Mouse (Mus musculus): Measurements from ENCODE around the gene Ranbp10. TPM values are rescaled to one million over a fixed set of nuclear protein-coding genes. Genes with fewer than 3 reads are reported as not detected.
"Not testable (repeated sequence)": the region's sequence is repeated elsewhere in the genome, so short reads cannot be mapped to it uniquely, and the experiment has no call there.

Gene Ranbp10
- polyA plus RNA-seq, 1 experiment from 2014 or later, result 11.2 TPM

DNA sequence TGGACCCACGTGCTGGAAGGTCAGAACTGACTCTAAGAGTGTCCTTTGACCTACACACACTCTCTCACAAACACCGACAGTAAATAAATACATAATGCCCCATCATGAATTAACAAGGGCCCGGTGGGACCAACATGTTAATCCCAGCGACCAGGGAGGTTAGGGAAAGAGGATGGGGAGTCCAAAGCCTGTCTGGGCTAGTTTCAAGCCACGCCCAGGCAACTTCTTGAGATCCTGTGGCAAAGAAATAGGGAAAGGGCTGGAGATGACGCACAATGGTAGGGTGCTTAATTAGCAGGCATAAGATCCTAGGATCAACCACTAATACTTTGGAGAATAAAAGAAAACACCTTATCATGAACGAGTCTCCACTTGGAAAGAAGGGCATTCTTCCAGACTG is 23.5 kb upstream of the Ranbp10 start:
- DNase-seq (ENCODE audit: low spot score) (no peak), ATAC-seq (replicated peaks; ENCODE audit: insufficient number of reproducible peaks, low FRiP score, low TSS enrichment, low read depth) (no peak)
- 74% methylated on average over 7 of the region's 7 CpGs for WGBS
- no peak overlapping the region for H3K4me3 ChIP-seq (ENCODE audit: low read depth, low read length)
- H3K4me2 ChIP-seq (ENCODE audit: low read depth, low read length), result 0 out of 2 replicates have a peak overlapping the region, but pooled peaks have one; percentile 13
- no peaks in the 10 kb centered on the region for H3K27me3 ChIP-seq (ENCODE audit: control insufficient read depth, insufficient read depth, low read length)
- H3K27ac ChIP-seq (replicated peaks; ENCODE audit: low read depth, low read length), result no peak overlapping the region
- H3K9me3 ChIP-seq (replicated peaks; ENCODE audit: control insufficient read depth, low read length), result no peaks in the 10 kb centered on the region
- H3K4me1 ChIP-seq (ENCODE audit: control insufficient read depth, insufficient read depth, low read length), result peaks cover 2% of the 10 kb centered on the region; the same call in 1 of the 2 replicates
- no peak overlapping the region for H3K9ac ChIP-seq (replicated peaks; ENCODE audit: low read length)
- peaks cover 14% of the 10 kb centered on the region for H3K36me3 ChIP-seq (replicated peaks; ENCODE audit: control insufficient read depth, insufficient read depth, low read depth, low read length)

DNA sequence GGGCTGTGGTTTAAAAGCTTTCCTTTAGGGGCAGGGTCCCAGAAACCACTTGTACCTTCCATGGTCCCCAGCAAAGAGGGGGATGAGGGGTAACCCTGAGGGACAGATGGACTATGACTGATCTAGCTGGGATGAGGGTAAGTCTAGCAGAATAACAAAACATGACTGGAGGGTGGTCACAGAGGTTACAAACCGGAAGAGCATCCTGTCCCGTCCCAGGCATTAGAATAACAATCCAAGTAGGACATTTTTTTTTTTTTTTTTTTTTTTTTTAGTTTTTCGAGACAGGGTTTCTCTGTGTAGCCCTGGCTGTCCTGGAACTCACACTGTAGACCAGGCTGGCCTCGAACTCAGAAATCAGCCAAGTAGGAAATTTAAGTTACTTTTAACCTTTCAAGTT is 22.9 kb upstream of the Ranbp10 start:
- DNase-seq (ENCODE audit: low spot score), result no peak
- Histone ChIP-seq H3K4me3 (ENCODE audit: low read depth, low read length) (no peak overlapping the region), H3K4me2 (ENCODE audit: low read depth, low read length) (no peak overlapping the region), H3K27ac (replicated peaks; ENCODE audit: low read depth, low read length) (no peak overlapping the region), H3K9ac (replicated peaks; ENCODE audit: low read length) (no peak overlapping the region), H3K36me3 (replicated peaks; ENCODE audit: control insufficient read depth, insufficient read depth, low read depth, low read length) (peaks cover 14% of the 10 kb centered on the region), H3K27me3 (ENCODE audit: control insufficient read depth, insufficient read depth, low read length) (no peaks in the 10 kb centered on the region), H3K9me3 (replicated peaks; ENCODE audit: control insufficient read depth, low read length) (no peaks in the 10 kb centered on the region), H3K4me1 (ENCODE audit: control insufficient read depth, insufficient read depth, low read length) (peaks cover 2% of the 10 kb centered on the region; the same call in 1 of the 2 replicates)
- WGBS, result 84% methylated on average over 4 of the region's 4 CpGs
- no peak for ATAC-seq (replicated peaks; ENCODE audit: insufficient number of reproducible peaks, low FRiP score, low TSS enrichment, low read depth)

DNA sequence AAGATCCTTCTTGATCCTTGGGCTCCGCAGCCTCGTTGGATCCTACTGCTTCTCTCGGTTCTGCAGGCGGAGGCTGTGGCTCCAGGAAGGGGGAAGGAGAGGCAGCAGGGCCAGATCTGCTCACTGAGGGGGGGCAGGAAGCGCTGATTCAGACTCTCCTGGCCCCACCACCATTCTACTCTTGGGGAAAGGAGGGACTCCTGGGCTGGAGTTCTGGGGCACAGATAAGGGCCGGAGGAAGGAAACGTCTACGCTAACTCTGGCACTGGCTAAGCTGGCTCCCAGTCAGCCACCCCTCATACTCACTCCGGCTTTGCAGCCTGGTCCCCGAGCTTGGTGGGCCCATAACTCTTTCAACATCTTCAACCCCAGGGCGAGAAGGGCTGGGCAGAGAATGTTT is 19.5 kb upstream of the Ranbp10 start:
- no peak overlapping the region for H3K4me2 ChIP-seq (ENCODE audit: low read depth, low read length)
- 94% methylated on average over 11 of the region's 11 CpGs for WGBS
- H3K9ac ChIP-seq (replicated peaks; ENCODE audit: low read length), result no peak overlapping the region
- H3K4me3 ChIP-seq (ENCODE audit: low read depth, low read length), result no peak overlapping the region
- H3K9me3 ChIP-seq (replicated peaks; ENCODE audit: control insufficient read depth, low read length), result no peaks in the 10 kb centered on the region
- H3K36me3 ChIP-seq (replicated peaks; ENCODE audit: control insufficient read depth, insufficient read depth, low read depth, low read length), result peaks cover 27% of the 10 kb centered on the region
- no peak overlapping the region for H3K27ac ChIP-seq (replicated peaks; ENCODE audit: low read depth, low read length)
- H3K27me3 ChIP-seq (ENCODE audit: control insufficient read depth, insufficient read depth, low read length), result no peaks in the 10 kb centered on the region
- DNase-seq (ENCODE audit: low spot score) (no peak), ATAC-seq (replicated peaks; ENCODE audit: insufficient number of reproducible peaks, low FRiP score, low TSS enrichment, low read depth) (no peak)
- peaks cover 2% of the 10 kb centered on the region; the same call in 1 of the 2 replicates for H3K4me1 ChIP-seq (ENCODE audit: control insufficient read depth, insufficient read depth, low read length)

DNA sequence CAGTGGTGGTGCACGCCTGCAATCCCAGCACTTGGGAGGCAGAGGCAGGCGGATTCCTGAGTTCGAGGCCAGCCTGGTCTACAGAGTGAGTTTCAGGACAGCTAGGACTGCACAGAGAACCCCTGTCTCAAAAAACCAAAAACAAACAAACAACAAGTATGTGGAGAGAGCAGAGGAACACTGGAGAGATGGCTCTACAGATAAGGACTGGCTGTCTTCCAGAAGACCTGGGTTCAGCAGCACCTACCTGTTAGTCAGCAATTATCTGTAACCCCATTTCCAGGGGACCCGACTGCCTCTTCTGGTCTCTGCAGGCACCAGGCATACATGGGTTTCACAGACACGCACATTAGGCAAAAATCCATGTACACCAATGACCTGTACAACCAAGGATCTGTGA is 12.1 kb upstream of the Ranbp10 start:
- Histone ChIP-seq H3K4me2 (ENCODE audit: low read depth, low read length) (no peak overlapping the region), H3K27me3 (ENCODE audit: control insufficient read depth, insufficient read depth, low read length) (no peaks in the 10 kb centered on the region), H3K36me3 (replicated peaks; ENCODE audit: control insufficient read depth, insufficient read depth, low read depth, low read length) (peaks cover 7% of the 10 kb centered on the region), H3K9ac (replicated peaks; ENCODE audit: low read length) (no peak overlapping the region), H3K4me1 (ENCODE audit: control insufficient read depth, insufficient read depth, low read length) (no peaks in the 10 kb centered on the region), H3K27ac (replicated peaks; ENCODE audit: low read depth, low read length) (no peak overlapping the region), H3K4me3 (ENCODE audit: low read depth, low read length) (no peak overlapping the region), H3K9me3 (replicated peaks; ENCODE audit: control insufficient read depth, low read length) (no peaks in the 10 kb centered on the region)
- ATAC-seq (replicated peaks; ENCODE audit: insufficient number of reproducible peaks, low FRiP score, low TSS enrichment, low read depth), result no peak
- DNase-seq (ENCODE audit: low spot score), result no peak
- 91% methylated on average over 5 of the region's 5 CpGs for WGBS

DNA sequence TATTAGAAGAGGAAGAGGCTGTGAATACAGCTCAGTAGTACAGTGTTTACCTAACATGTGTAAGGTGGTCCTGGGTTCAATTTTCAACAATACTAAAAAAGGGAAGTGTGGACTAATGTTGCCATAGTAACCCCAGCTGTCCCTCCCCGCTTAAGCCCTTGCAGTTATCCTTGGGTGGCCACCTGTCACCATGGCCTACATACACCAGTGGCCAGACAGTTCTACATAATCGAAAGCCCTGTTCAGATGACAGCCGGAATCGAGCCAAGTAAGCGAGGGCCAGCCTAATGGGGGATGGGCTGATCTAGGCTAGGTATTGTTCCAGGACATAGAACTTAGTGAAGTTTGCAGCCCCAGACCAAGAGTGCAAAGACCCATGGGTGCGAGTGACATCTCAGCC is 9.8 kb upstream of the Ranbp10 start:
- 81% methylated on average over 6 of the region's 6 CpGs for WGBS
- ATAC-seq (replicated peaks; ENCODE audit: insufficient number of reproducible peaks, low FRiP score, low TSS enrichment, low read depth), result no peak

DNA sequence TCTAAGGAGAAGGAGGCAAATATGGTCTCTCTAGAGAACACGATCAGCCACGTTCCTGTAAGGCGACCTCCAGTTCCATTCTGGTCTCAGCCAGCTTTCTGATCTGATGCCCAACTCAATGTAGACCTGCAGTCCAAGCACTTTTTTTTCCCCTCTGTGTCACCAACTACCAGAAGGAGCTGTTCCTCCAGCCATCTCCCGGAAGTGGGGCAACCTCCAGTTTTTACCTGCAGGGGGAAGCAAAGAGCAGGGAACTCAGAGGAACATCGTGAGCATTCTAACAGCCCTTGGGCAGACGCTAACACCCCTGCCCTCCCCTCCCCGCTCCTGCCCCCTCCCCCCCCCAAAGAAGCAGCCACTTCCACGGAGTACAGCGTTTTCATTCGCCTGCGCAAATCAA is 8.2 kb upstream of the Ranbp10 start:
- DNase-seq (ENCODE audit: low spot score) (peak; percentile 61), ATAC-seq (replicated peaks; ENCODE audit: insufficient number of reproducible peaks, low FRiP score, low TSS enrichment, low read depth) (no peak)
- H3K9ac ChIP-seq (replicated peaks; ENCODE audit: low read length), result no peak overlapping the region
- no peaks in the 10 kb centered on the region for H3K4me1 ChIP-seq (ENCODE audit: control insufficient read depth, insufficient read depth, low read length)
- H3K27me3 ChIP-seq (ENCODE audit: control insufficient read depth, insufficient read depth, low read length), result no peaks in the 10 kb centered on the region
- no peak overlapping the region for H3K4me3 ChIP-seq (ENCODE audit: low read depth, low read length)
- 26% methylated on average over 11 of the region's 11 CpGs for WGBS
- H3K9me3 ChIP-seq (replicated peaks; ENCODE audit: control insufficient read depth, low read length), result no peaks in the 10 kb centered on the region
- H3K4me2 ChIP-seq (ENCODE audit: low read depth, low read length), result no peak overlapping the region
- no peaks in the 10 kb centered on the region for H3K36me3 ChIP-seq (replicated peaks; ENCODE audit: control insufficient read depth, insufficient read depth, low read depth, low read length)
- no peak overlapping the region for H3K27ac ChIP-seq (replicated peaks; ENCODE audit: low read depth, low read length)

More for the DNA sequence above, 9.8 kb upstream of the Ranbp10 start:
- Histone ChIP-seq H3K4me2 (ENCODE audit: low read depth, low read length) (no peak overlapping the region), H3K4me1 (ENCODE audit: control insufficient read depth, insufficient read depth, low read length) (no peaks in the 10 kb centered on the region), H3K36me3 (replicated peaks; ENCODE audit: control insufficient read depth, insufficient read depth, low read depth, low read length) (no peaks in the 10 kb centered on the region; the same call in 1 of the 2 replicates), H3K27me3 (ENCODE audit: control insufficient read depth, insufficient read depth, low read length) (no peaks in the 10 kb centered on the region), H3K4me3 (ENCODE audit: low read depth, low read length) (no peak overlapping the region), H3K9me3 (replicated peaks; ENCODE audit: control insufficient read depth, low read length) (no peaks in the 10 kb centered on the region), H3K9ac (replicated peaks; ENCODE audit: low read length) (no peak overlapping the region), H3K27ac (replicated peaks; ENCODE audit: low read depth, low read length) (no peak overlapping the region)
- no peak for DNase-seq (ENCODE audit: low spot score)

DNA sequence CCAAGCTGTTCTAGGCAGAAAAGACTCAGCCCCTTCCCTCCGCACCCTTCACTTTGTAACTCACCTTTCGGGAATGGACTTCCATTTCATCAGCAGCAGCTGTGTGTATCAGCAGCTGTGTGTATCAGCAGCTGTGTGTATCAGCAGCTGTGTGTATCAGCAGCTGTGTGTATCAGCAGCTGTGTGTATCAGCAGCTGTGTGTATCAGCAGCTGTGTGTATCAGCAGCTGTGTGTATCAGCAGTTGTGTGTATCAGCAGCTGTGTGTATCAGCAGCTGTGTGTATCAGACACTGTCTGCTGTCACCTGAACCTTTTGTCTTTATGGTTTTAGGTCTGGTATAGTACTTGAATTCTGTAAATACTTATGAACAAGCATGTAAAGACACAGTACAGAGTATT is 6.6 kb upstream of the Ranbp10 start:
- 78% methylated on average over 2 of the region's 2 CpGs for WGBS

DNA sequence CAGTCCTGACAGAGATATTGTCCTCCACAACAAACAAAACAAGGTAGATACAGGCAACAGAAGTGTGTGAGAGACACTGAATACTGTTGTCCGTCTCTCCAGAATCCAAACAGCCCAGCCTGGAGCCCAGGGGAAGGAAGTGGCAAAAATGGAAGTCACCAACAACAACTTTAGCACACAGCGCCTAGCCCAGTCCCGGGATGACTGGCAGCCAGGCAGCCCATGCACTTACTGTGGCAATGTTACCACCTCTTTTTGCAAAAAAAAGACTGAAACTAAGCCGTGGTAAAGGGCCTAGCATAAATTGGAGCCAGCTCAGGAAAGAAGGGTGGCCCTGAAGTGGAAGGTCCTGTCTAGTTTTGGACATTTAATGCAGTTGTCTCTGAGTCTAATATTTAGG is 771 bp downstream of the Ranbp10 start:
- DNase-seq (ENCODE audit: low spot score), result no peak
- no peaks in the 10 kb centered on the region for H3K27me3 ChIP-seq (ENCODE audit: control insufficient read depth, insufficient read depth, low read length)
- H3K27ac ChIP-seq (replicated peaks; ENCODE audit: low read depth, low read length), result no peak overlapping the region
- peak overlapping the region; percentile 86 for H3K4me3 ChIP-seq (ENCODE audit: low read depth, low read length)
- peaks cover 3% of the 10 kb centered on the region for H3K36me3 ChIP-seq (replicated peaks; ENCODE audit: control insufficient read depth, insufficient read depth, low read depth, low read length)
- WGBS, result 10% methylated on average over 4 of the region's 4 CpGs
- no peaks in the 10 kb centered on the region for H3K9me3 ChIP-seq (replicated peaks; ENCODE audit: control insufficient read depth, low read length)
- H3K9ac ChIP-seq (replicated peaks; ENCODE audit: low read length), result peak overlapping the region; percentile 85
- ATAC-seq (replicated peaks; ENCODE audit: insufficient number of reproducible peaks, low FRiP score, low TSS enrichment, low read depth), result no peak
- H3K4me1 ChIP-seq (ENCODE audit: control insufficient read depth, insufficient read depth, low read length), result no peaks in the 10 kb centered on the region
- peak overlapping the region; percentile 78 for H3K4me2 ChIP-seq (ENCODE audit: low read depth, low read length)

More for the DNA sequence above, 6.6 kb upstream of the Ranbp10 start:
- H3K4me2 ChIP-seq (ENCODE audit: low read depth, low read length); H3K27ac ChIP-seq (replicated peaks; ENCODE audit: low read depth, low read length); DNase-seq (ENCODE audit: low spot score); H3K4me3 ChIP-seq (ENCODE audit: low read depth, low read length); H3K27me3 ChIP-seq (ENCODE audit: control insufficient read depth, insufficient read depth, low read length); H3K9ac ChIP-seq (replicated peaks; ENCODE audit: low read length); H3K4me1 ChIP-seq (ENCODE audit: control insufficient read depth, insufficient read depth, low read length); H3K9me3 ChIP-seq (replicated peaks; ENCODE audit: control insufficient read depth, low read length); H3K36me3 ChIP-seq (replicated peaks; ENCODE audit: control insufficient read depth, insufficient read depth, low read depth, low read length); ATAC-seq (replicated peaks; ENCODE audit: insufficient number of reproducible peaks, low FRiP score, low TSS enrichment, low read depth): not testable (repeated sequence)
